Mouse (Mus musculus) MEL (cell line): ENCODE measurements around the gene Yipf2. TPM values are rescaled to one million over a fixed set of nuclear protein-coding genes. Genes with fewer than 3 reads are reported as not detected.

Experiments used
- polyA plus RNA-seq, 2 experiments: library from polyadenylated mRNA; stranded (reverse) in 1 of 2; unstranded in 1 of 2; fragments of >175 nt in 1 of 2; fragments of >200 nt in 1 of 2; gene quantifications; 2 replicates each; pipeline versions ENCODE4 v1.2.1 to v1.2.4; 2012; ENCODE audit warnings: low replicate concordance in 2 of 2, low read depth in 1 of 2; ENCODE audit not compliant: insufficient read length in 2 of 2, insufficient read depth in 1 of 2, missing spikeins in 1 of 2
- total RNA-seq: library from RNA; depleted of rRNA; stranded (reverse); fragments of 300-350 nt; gene quantifications from 2 replicates; pipeline ENCODE4 v1.2.3, GENCODE M21; 2012; rRNA removed

Yipf2 gene
- total and polyA plus RNA-seq, 3 experiments: 22.8 to 84.9 TPM; not detected in 1

Other genes with a start within 250 kb of the Yipf2 start
- gene Ilf3, start 225.0 kb downstream of the Yipf2 start, total RNA-seq: 210 and 235 TPM in 2 replicates
- 100 to 1,000 TPM in 1 of 2 experiments, 10 to 100 TPM in 1; 67.4 to 519 TPM for gene Ilf3, start 225.0 kb downstream of the Yipf2 start, polyA plus RNA-seq
- gene Qtrt1, start 181.0 kb downstream of the Yipf2 start, total RNA-seq: 173 and 199 TPM in 2 replicates
- gene Qtrt1, start 181.0 kb downstream of the Yipf2 start, polyA plus RNA-seq: 100 to 1,000 TPM in 1 of 2 experiments, not detected in 1; 244 TPM
- 110 and 117 TPM in 2 replicates for gene Dnm2, start 167.9 kb downstream of the Yipf2 start, total RNA-seq
- 100 to 1,000 TPM; 237 to 832 TPM for gene Dnm2, start 167.9 kb downstream of the Yipf2 start, polyA plus RNA-seq
- gene Tmed1, start 82.6 kb downstream of the Yipf2 start, total RNA-seq: 128 and 146 TPM in 2 replicates
- 10 to 100 TPM in 1 of 2 experiments, not detected in 1; 89.4 TPM for gene Tmed1, start 82.6 kb downstream of the Yipf2 start, polyA plus RNA-seq
- gene AB124611, start 66.7 kb downstream of the Yipf2 start, total RNA-seq: 37.2 and 55.2 TPM in 2 replicates
- gene AB124611, start 66.7 kb downstream of the Yipf2 start, polyA plus RNA-seq: 10 to 100 TPM in 1 of 2 experiments, not detected in 1; 58.7 TPM
- gene Carm1, start 45.9 kb downstream of the Yipf2 start, total RNA-seq: 121 and 131 TPM in 2 replicates
- gene Carm1, start 45.9 kb downstream of the Yipf2 start, polyA plus RNA-seq: 100 to 1,000 TPM; 121 to 423 TPM
- 74.1 and 87.9 TPM in 2 replicates for gene Timm29, start 106 bp downstream of the Yipf2 start, total RNA-seq
- gene Timm29, start 106 bp downstream of the Yipf2 start, polyA plus RNA-seq: 100 to 1,000 TPM in 1 of 2 experiments, 10 to 100 TPM in 1; 45.8 to 163 TPM
- gene Smarca4, start 23.3 kb upstream of the Yipf2 start, total RNA-seq: 249 and 263 TPM in 2 replicates
- 100 to 1,000 TPM in 1 of 2 experiments, 10 to 100 TPM in 1; 71.4 to 381 TPM for gene Smarca4, start 23.3 kb upstream of the Yipf2 start, polyA plus RNA-seq
- gene Ldlr, start 130.7 kb upstream of the Yipf2 start, total RNA-seq: 58.1 and 69.1 TPM in 2 replicates
- 10 to 100 TPM in 1 of 2 experiments, not detected in 1; 90.6 TPM for gene Ldlr, start 130.7 kb upstream of the Yipf2 start, polyA plus RNA-seq
- gene Spc24, start 167.5 kb upstream of the Yipf2 start, total RNA-seq: 304 and 305 TPM in 2 replicates
- gene Spc24, start 167.5 kb upstream of the Yipf2 start, polyA plus RNA-seq: 100 to 1,000 TPM in 1 of 2 experiments, not detected in 1; 377 TPM
- 5.9 and 7.6 TPM in 2 replicates for gene Kank2, start 205.9 kb upstream of the Yipf2 start, total RNA-seq
- gene Kank2, start 205.9 kb upstream of the Yipf2 start, polyA plus RNA-seq: 10 to 100 TPM in 1 of 2 experiments, not detected in 1; 16.3 TPM
- gene Angptl8, start 242.7 kb upstream of the Yipf2 start, total RNA-seq: not detected in 2 replicates
- gene Angptl8, start 242.7 kb upstream of the Yipf2 start, polyA plus RNA-seq: under 1 TPM in 1 of 2 experiments, not detected in 1; 0.25 TPM